Mouse (Mus musculus) T-helper 1 cell (primary cell): Measurements from ENCODE around the gene Wnt10a.

ENCODE experiments used
- in situ Hi-C: fragments of 300-600 bp; cut with MboI, MseI; formaldehyde crosslinking; loops from one replicate; pipeline ENCODE4 v1.15.1; 2025; ENCODE audit warnings: high pct_unique_total_duplicates

Gene Wnt10a

DNA sequence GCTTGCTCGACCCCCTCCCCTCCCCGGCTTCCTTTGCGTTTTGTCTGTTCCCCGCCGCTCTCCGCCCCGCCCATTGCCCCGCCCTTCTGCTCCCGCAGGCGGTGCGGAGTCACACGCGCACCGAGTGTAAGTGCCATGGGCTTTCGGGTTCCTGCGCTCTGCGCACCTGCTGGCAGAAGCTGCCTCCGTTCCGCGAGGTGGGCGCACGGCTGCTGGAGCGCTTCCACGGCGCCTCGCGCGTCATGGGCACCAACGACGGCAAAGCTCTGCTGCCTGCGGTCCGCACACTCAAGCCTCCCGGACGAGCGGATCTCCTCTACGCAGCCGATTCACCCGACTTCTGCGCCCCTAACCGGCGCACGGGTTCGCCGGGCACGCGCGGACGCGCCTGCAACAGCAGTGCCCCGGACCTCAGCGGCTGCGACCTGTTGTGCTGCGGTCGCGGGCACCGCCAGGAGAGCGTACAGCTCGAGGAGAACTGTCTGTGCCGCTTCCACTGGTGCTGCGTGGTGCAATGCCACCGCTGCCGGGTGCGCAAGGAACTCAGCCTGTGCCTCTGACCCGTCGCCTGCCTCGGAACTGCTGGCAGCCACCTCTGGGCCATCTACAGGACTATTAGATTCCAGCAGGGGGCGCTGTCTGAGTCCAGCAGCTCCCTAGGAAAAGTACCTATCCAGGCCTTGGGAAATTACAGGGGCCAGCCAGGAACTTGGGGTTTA lies 7.1 kb upstream of the Wnt10a start:
- in situ Hi-C loops = no loop called here

DNA sequence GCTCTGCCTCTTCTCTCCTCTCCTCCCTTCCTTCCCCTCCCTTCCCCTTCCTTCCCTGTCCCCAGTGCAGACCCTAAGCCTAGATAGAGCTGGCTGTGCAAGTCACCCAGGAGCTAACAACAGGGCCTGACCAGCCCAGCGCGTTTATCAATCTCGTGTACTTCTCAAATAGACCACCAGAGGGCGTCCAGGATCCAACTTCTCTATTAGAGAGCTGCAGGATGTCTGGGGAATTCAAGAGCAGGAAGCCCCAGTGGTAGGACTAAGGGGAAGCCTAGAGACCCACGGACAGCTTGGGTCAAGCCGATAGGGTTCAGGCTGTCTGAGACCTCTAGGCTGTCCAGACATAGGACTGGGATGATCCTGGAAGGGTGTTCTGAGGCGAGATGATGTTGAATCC lies 3.5 kb upstream of the Wnt10a start:
- in situ Hi-C loops = no loop called here

DNA sequence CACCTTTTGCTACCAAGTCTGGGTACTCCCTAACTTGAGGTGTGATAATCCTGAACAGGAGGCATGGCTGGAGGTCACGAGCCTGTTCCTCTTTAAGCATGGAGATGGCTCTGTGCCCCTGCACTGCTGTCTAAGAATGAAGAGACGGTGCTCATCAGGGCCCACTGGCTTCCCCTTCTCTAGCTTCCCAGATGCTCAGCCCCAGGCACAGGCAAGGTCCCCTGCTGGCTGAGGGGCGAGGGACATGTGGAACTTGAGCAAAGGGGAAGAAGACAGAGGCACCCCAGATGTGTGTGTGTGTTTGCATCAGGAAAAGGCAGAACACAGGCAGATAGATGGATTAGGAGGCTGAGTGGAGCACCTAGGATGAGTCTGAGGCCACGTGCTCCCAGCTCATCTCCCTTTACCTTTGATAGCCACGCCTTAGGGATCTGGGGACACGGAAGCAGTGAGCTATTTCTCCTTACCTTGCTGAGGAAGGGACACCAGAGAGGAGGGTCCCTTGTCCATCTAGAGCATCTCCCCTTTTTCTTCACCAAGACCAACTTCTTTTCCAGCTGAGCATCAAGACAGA lies 2.6 kb upstream of the Wnt10a start:
- in situ Hi-C loops = no loop called here

DNA sequence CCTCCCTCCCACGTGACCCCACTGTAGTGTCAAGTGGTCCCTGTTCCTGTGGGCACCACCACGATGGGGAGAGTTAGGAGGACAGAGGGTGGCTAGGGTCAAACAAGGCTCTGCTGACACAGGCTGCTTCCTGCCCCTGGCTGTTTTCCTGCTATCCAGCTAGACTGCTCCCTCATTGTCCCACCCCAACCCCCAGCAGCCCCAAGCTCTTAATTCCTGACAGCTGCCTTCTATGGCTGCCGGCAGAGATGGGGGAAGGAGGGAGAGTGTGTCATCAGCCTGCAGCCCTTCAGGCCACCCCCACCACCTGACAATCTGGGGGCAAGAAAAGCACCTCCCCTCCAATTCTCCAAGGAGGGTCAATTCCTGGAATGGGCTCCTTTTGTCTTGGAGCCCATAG lies 1.2 kb upstream of the Wnt10a start:
- in situ Hi-C loops = no loop called here

DNA sequence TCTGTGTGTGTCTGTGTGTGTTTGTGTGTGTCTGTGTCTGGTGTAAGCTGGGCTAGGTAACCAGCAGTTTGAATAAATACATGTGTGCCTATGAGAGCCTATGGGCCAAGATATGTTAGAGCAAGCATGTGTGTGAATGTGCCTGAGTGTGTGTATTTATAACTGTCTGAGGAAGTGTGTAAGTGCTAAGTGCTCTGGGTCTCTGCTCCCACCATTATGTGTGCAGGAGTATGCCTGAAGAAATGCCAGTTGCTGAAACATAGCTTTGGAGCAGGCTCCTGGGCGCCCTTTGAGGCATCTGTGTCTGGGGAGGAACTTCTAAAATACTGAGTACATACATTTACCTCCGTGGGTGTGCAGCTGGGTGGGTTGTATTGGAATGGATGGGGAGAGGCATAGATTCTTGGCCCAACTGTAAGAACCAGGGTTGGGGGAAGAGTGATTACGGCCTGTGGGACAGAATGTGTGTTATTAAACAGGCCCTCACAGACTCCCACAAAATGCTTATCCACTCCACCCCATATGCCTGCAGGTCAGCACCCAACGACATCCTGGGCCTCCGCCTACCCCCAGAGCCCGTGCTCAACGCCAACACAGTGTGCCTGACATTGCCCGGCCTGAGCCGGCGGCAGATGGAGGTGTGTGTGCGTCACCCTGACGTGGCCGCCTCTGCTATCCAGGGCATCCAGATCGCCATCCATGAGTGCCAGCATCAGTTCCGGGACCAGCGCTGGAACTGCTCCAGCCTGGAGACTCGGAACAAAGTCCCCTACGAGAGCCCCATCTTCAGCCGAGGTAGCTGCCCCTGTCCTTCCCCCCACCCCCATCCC lies 1.7 kb downstream of the Wnt10a start:
- in situ Hi-C loops = no loop called here

DNA sequence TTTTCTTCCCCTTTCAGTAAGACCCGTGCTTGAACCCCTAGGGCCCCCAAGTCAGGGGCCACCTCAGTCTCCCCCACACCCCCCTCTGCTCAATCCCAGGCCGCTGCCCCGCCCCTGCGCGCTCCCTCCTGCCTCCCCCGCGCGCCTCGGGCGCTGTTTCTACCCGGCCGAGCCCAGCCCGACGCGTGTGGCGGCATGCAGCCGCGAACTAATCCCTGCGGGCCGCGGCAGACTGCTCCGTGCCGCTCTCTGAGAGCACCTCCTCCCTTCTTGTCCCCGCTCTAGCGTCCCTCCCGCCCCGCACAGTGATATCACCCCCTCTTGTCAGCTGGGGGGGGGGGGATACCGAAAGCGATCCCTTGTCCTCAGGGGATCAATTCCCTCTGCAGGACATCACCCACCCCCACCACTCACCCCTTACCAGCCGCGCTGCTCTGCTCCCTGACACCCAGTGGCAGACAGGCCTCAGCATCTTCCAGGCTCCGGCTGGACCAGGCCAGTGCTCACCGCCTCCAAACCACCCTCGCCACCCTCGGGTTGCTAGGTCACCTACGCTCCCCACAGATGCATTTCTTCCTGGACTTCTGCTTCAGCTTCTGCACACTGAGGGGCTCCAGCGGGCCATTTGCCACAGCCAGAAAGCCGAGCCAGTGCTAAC lies 3.3 kb downstream of the Wnt10a start:
- in situ Hi-C loops = no loop called here

DNA sequence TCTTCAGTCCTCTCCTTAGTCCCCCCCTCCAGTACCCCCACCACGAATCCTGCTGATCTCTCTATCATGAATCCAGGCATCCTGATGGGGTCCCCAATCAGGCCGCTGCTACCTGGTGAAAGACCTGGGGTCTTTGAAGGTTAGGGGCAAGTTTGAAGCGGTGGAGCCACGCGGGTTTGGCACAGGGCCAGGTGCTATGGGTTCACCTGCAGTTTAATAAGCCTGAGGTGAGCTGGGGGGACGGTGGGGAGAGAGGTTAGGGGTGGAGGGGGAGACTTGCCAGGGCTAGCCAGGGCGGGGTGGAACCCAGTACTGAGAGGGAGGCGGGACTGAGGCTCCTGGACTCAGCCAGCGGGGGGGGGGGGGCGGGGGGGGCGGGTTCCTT lies 3.8 kb downstream of the Wnt10a start:
- in situ Hi-C loops = no loop called here

DNA sequence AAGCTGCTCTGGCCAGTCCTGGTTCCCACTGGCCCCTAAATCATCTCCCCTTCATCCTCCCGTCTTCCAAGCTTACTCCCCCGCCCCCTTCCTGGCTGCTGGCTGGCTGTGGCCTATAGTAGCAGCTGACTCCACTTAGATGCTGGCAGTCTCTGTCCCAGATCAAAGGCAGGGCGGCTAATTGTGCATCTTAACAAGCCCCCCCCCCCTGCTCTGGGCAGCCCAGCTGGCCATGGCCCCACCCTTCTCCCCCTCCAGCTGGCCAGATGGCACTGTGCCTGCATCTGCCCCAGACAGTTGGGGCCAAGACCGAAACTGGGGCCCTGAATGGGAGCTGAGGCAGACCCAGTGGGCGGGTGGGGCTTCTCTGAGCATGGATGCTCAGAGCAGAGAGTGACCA lies 6.1 kb downstream of the Wnt10a start:
- in situ Hi-C loops = no loop called here

DNA sequence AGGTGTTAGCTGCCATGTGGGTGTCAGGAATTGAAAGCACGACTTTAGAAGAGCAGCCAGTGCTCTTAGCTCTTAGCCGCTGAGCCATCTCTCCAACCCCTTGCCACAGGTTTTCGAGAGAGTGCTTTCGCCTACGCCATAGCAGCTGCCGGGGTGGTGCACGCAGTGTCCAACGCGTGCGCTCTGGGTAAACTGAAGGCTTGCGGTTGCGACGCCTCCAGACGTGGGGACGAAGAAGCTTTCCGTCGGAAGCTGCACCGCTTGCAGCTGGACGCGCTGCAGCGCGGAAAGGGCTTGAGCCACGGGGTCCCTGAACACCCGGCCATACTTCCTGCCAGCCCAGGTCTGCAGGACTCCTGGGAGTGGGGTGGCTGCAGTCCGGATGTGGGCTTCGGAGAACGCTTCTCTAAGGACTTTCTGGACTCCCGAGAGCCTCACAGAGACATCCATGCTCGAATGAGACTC lies 9.1 kb downstream of the Wnt10a start:
- in situ Hi-C loops = no loop called here

DNA sequence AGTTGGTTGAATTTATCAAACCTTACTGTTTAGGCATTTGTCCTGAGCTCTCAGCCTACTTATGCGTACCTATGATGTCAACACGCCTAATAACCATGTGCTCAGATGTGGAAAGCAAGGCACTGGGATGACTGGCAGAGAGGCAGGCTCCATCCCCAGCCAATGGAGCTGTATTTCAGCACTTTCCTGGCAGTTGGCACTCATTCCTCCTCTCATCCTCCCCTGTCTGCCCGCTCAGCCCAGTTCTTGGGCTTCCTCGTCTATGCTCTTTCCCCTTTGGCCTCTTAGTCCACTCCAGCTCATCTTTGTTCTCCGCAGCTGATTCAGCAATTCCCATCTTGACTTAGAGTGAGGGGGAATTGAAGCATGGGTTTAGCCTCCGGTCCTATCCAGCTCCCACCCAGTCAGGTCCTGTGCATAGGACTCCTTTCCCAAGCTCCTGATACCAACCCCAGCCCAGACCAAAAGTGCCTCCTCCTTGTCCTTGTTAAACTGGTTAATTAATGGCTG lies 10.4 kb downstream of the Wnt10a start:
- in situ Hi-C loops = no loop called here

DNA sequence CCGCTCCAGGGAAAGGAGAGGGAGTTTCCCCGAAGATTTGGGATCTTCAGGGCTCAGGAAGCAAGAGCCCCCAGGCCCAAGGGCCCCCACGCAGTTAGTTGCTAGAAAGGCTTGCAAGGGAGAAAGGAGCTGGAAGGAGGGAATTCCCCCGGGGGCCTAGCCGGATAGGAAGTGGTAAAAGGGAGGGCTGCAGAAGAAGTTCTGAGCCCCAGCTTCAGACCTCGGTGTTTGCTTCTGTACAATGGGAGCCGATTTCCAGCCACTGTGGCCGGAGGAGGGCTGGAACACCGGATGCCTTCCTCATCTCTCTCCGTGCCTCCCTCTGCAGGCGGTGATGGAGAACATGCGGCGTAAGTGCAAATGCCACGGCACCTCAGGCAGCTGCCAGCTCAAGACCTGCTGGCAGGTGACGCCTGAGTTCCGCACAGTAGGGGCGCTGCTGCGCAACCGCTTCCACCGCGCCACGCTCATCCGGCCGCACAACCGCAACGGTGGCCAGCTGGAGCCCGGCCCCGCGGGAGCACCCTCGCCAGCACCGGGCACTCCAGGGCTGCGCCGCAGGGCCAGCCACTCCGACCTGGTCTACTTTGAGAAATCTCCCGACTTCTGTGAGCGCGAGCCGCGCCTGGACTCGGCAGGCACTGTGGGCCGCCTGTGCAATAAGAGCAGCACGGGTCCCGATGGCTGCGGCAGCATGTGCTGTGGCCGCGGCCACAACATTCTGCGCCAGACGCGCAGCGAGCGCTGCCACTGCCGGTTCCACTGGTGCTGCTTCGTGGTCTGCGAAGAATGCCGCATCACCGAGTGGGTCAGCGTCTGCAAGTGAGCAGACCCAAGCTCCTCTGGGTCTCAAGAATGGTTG lies 11.7 kb downstream of the Wnt10a start:
- in situ Hi-C loops = no loop called here

DNA sequence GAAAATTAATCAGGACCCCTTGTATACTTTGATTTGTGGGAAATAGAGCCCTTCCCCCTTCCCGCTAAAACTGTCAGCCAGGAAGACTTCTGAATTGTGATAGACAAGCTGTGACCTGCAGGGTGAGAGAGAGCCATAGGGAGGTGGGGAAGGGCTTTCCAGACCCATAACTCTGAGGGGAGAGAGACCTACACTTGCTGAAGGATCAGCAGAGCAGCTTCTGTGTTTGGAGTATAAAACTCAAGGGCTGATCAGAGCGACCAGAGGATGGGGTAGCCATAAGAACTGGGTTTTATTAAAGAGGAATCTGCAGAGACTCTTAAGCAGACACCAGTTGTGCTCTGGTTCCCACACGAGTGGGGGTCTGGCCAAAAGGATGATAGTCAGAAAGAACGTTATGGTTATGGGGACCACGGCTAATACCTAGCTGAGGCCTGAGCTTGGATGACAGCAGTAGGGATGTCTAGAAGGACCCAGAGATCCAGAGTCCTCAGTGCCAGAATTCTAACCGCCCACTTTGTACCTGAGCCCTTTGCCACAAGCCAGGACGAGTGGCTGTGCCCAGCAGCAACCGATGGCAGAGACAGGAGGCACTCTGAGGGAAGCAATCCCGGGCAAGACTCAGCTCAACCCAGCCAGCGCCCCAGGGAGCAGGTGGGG lies 13.0 kb downstream of the Wnt10a start:
- in situ Hi-C loops = no loop called here

DNA sequence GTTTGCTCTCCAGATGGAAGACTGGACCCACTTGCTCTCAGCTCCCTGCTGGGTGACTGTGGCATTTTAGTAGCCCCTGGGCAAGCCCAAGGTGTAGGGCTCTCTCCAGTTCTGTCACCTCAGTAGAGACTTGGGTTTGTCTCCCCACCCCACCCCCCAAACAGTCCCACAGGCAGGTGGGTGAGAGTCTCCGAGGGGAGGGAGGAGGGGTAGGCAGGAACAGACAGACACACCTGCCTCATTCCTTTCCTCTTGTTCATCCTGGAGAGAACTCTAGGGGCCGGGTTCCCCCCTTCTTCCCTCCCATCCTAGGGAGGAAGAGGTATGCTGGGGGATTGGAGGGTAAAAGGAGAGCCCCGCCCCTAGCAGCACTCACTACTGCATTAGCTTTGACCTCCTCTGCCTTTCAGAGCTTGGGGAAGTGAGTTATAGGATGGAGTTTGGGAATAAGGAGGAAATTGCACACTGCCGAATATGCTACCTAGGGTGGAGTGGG lies 14.1 kb downstream of the Wnt10a start:
- in situ Hi-C loops = no loop called here

DNA sequence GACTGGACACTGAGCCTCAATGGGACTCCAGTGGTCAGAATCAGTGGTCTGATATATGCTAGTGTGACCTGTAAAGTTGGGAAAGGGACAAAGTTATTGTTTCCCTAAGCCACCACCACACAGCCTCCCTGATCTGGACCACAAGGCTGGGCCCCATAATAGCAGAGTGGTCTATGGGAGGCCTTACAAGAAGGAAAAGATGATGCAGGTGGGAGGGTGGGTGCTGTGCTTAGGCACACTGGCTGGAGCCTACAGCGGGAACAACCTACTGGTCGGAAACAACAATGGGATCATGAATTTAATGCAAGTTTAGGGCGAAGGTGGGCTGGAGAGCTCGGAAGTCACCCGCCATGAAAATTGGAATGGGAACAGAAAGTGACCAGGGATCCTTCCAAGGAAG lies 14.5 kb downstream of the Wnt10a start:
- in situ Hi-C loops = no loop called here

DNA sequence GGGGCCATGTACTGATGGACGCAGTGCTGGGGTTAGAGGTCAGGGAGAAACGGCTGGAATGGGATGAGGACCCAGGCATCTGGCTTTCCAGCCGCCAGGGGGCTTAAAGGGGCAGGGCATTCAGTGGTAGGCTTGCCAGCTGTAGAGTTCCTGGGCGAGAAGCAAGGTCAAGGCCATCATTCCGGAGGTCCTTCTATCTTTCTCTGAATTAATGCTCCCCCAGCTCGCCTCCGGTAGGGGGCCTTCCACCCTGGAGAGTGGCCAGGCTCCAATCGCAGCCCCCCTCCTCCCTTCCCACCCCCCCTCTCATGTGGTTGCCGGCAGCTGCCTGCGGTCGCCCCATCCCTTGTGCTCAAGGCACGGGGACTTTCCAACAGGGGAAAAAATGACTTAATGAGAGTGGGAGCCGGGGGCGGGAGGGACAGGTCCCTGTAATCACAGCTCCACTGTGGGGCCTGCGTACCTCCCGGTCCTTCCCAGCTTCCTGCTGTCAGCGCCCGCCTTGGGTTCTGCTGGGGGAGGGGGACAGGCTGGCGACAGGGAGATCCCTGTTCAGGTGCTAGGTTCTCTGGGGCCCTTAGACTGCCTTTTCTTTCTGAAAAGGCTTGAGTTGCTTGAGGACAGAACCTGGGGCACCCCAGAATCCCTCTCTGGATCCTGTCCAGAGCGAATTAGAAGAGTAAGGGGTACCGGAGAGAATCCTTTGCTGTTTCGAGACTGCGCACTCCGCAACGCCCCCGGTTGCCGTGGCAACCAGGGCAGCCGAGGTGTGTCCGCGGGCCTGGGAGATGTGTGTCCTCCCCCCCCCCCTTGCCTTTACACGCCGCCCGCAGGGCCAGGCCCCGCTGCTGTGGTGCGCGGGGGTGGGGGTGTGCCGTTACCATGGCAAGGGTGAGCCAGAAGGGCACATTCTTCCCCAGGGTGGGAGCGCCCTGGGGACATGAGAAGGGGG lies 15.3 kb downstream of the Wnt10a start:
- in situ Hi-C loops = no loop called here

DNA sequence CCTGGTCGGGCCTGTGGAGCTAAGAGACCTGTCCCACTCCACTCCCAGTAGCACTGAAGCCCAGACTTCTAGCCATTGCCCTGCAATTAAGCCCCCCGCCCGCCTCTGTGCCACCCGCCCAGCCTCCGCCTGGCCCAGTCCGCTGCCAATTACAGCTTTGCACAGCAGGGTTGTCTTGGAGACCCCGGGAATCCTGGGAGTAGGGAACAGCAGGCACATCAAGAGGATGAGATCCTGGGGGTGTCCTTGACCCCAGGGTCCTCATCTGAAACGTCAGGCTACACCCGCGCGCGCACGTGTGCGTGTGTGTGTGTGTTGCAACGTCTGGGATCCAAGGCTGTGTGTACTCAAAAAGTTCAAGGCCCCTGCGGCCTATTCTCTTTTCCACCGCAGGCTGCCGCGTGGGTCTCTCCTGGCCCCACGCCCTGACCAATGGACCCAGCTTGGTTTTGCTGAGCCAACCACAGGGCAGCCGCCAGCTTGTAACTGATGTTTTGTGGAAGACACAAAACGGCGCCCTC lies 16.3 kb downstream of the Wnt10a start:
- in situ Hi-C loops = no loop called here

DNA sequence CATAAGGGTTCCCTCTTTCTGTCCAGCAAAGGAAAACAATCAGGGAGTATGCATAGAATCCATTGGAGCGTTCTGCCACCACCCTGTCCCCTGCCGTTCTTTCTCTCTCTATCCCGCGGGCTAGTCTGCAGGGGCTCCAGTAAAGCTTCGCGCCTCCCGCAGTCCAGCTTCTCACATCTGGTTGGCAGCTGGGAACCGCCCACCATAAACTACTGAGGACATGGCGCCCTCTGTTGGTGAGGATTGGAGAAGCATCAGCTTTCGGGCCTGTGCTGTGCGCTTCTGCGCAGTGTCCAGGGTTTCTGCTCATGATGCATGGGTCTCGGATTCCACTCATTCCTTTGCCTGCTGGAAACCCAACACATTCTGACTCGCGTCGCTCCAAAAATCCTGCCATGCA lies 16.8 kb downstream of the Wnt10a start:
- in situ Hi-C loops = no loop called here

DNA sequence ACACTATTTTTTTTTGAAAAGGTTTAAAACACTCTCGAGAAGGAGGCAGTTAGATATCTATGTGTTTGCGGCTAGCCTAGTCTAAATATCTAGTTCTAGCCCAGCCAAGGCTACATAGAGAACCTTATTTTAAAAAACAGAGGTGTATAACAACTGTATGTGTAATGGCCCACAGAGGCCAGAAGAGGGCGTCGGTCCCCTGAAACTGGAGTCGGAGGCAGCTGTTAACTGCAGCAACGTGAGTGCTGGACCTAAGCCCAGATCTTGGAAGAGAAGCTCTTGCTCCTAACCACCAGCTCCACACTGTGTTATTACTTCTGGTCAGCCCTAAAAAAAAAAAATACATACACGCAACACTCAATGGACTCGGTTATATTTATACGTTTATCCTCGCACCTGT lies 17.7 kb downstream of the Wnt10a start:
- in situ Hi-C loops = no loop called here
